In genomic region chr14:20478801-20479200, GRCm38 (mm10) we compare ENCODE assay signal across 7 mouse cellular contexts. TPM values are rescaled to one million over a fixed set of nuclear protein-coding genes. Genes with fewer than 3 reads are reported as not detected.
A peak's percentile ranks its signal among the peaks of the same experiment; 100 is the strongest.
DNase-seq lines count a peak whose midpoint lies in the region; ATAC-seq and TF ChIP-seq lines count a peak whose summit lies in the region.

No protein-coding gene starts in this region.

- no peaks in the 10 kb centered on the region for H3K27me3 ChIP-seq in G1E (ENCODE audit: insufficient read depth, low read length)
- H3K27me3 ChIP-seq in forebrain, embryonic 14.5 days (replicated peaks; ENCODE audit: control insufficient read depth, insufficient read depth, low read length) = no peaks in the 10 kb centered on the region
- peaks cover 10% of the 10 kb centered on the region for H3K27me3 ChIP-seq in hindbrain, embryonic 12.5 days
- H3K27me3 ChIP-seq in midbrain, postnatal 0 days (ENCODE audit: insufficient read depth, low read length) = no peaks in the 10 kb centered on the region

- WGBS in forebrain, embryonic 14.5 days = 29% methylated on average over 7 of the region's 7 CpGs
- WGBS in hindbrain, embryonic 12.5 days = 23% methylated on average over 7 of the region's 7 CpGs
- WGBS in midbrain, postnatal 0 days = 39% methylated on average over 7 of the region's 7 CpGs

- no peak for TF ChIP-seq CTCF in G1E (IDR thresholded peaks at IDR 0.05; ENCODE audit: low read depth, low read length)
- TF ChIP-seq CTCF in midbrain, postnatal 0 days (IDR thresholded peaks at IDR 0.05) = no peak

- no peaks in the 10 kb centered on the region for H3K9me3 ChIP-seq in G1E (replicated peaks)
- no peaks in the 10 kb centered on the region for H3K9me3 ChIP-seq in forebrain, embryonic 14.5 days (replicated peaks; ENCODE audit: control insufficient read depth, low read length)
- no peaks in the 10 kb centered on the region for H3K9me3 ChIP-seq in hindbrain, embryonic 12.5 days (replicated peaks)
- H3K9me3 ChIP-seq in midbrain, postnatal 0 days (ENCODE audit: low read length) = no peaks in the 10 kb centered on the region

- H3K4me1 ChIP-seq in G1E (ENCODE audit: insufficient read depth, low read depth, low read length) = peaks cover 37% of the 10 kb centered on the region
- peaks cover 4% of the 10 kb centered on the region for H3K4me1 ChIP-seq in forebrain, embryonic 14.5 days (ENCODE audit: control insufficient read depth, insufficient read depth, low read length)
- H3K4me1 ChIP-seq in hindbrain, embryonic 12.5 days = peaks cover 5% of the 10 kb centered on the region
- peaks cover 3% of the 10 kb centered on the region; the same call in 1 of the 2 replicates for H3K4me1 ChIP-seq in midbrain, postnatal 0 days (ENCODE audit: insufficient read depth, low read length)

- peak overlapping the region; percentile 90 for H3K4me2 ChIP-seq in forebrain, embryonic 14.5 days (ENCODE audit: low read length)
- H3K4me2 ChIP-seq in hindbrain, embryonic 12.5 days (replicated peaks) = peak overlapping the region; percentile 67
- H3K4me2 ChIP-seq in midbrain, postnatal 0 days (ENCODE audit: low read depth, low read length, poor library complexity, severe bottlenecking) = peak overlapping the region; percentile 82

- peak; percentile 63 for ATAC-seq in G1E (ENCODE audit: extremely low read depth, insufficient number of reproducible peaks, low FRiP score, poor library complexity, severe bottlenecking)
- ATAC-seq in forebrain, embryonic 14.5 days = no peak
- no peak for ATAC-seq in hindbrain, embryonic 12.5 days (ENCODE audit: low FRiP score)
- no peak for ATAC-seq in midbrain, postnatal 0 days (ENCODE audit: low FRiP score)

- peak overlapping the region; percentile 84 for H3K4me3 ChIP-seq in G1E (ENCODE audit: low read depth, low read length)
- H3K4me3 ChIP-seq in forebrain, embryonic 14.5 days (ENCODE audit: low read depth, low read length) = peak overlapping the region; percentile 59; the same call in 1 of the 2 replicates
- peak overlapping the region; percentile 63 for H3K4me3 ChIP-seq in hindbrain, embryonic 12.5 days
- H3K4me3 ChIP-seq in midbrain, postnatal 0 days (ENCODE audit: low read depth, low read length) = peak overlapping the region; percentile 70

- DNase-seq in G1E (ENCODE audit: low spot score) (peak; percentile 68), liver (peak; percentile 87)
- peak; percentile 54 to 67 for DNase-seq in adrenal gland, postnatal 36 days
- no peak for DNase-seq in forebrain, embryonic 14.5 days (ENCODE audit: low spot score)
- DNase-seq in midbrain, postnatal 0 days (ENCODE audit: low spot score) = no peak
- no peak for DNase-seq in right cerebral cortex, postnatal 10 days (ENCODE audit: low spot score in 2 of 2)

- no peak overlapping the region for H3K27ac ChIP-seq in forebrain, embryonic 14.5 days (ENCODE audit: low read depth, low read length)
- H3K27ac ChIP-seq in hindbrain, embryonic 12.5 days = 0 out of 2 replicates have a peak overlapping the region, but pooled peaks have one; percentile 7
- peak overlapping the region; percentile 51 for H3K27ac ChIP-seq in midbrain, postnatal 0 days (ENCODE audit: low read depth, low read length)

- H3K9ac ChIP-seq in forebrain, embryonic 14.5 days (ENCODE audit: low read length) = no peak overlapping the region
- no peak overlapping the region; the same call in 1 of the 2 replicates for H3K9ac ChIP-seq in hindbrain, embryonic 12.5 days
- no peak overlapping the region for H3K9ac ChIP-seq in midbrain, postnatal 0 days (replicated peaks; ENCODE audit: low read length, poor library complexity, severe bottlenecking)

- peaks cover 37% of the 10 kb centered on the region for H3K36me3 ChIP-seq in G1E (replicated peaks)
- H3K36me3 ChIP-seq in forebrain, embryonic 14.5 days (ENCODE audit: control insufficient read depth, insufficient read depth, low read length) = peaks cover 3% of the 10 kb centered on the region; the same call in 1 of the 2 replicates
- H3K36me3 ChIP-seq in hindbrain, embryonic 12.5 days = 0 out of 2 replicates have a peak, but pooled peaks cover 2% of the 10 kb centered on the region
- H3K36me3 ChIP-seq in midbrain, postnatal 0 days (ENCODE audit: insufficient read depth, low read length) = no peaks in the 10 kb centered on the region

RNA-seq across cellular contexts. Expression of gene Anxa7, which starts 1.1 kb away (rescaled TPM):
- 87.7 and 107 TPM in 2 replicates for total RNA-seq in G1E (2014; fragmentation: Nextera tagmentation)
- 84.4 and 85.4 TPM in 2 replicates for total RNA-seq in G1E (2017)
- polyA plus RNA-seq in G1E (2012) = 33.6 and 40.4 TPM in 2 replicates
- total RNA-seq in adrenal gland, postnatal 36 days (2021) = 100 to 1,000 TPM; 108 to 119 TPM
- polyA plus RNA-seq in forebrain, embryonic 14.5 days (2014; fragmentation: Nextera tagmentation; extraction: Ambion mirVana) = 12.3 and 14.8 TPM in 2 replicates
- polyA plus RNA-seq in hindbrain, embryonic 12.5 days (2016; fragmentation: Nextera tagmentation; extraction: Ambion mirVana) = 19.9 TPM in 2 replicates
- total RNA-seq in midbrain, postnatal 0 days (2014; rRNA removed) = 22.5 and 26.7 TPM in 2 replicates
- 14.9 and 16.0 TPM in 2 replicates for polyA plus RNA-seq in midbrain, postnatal 0 days (2015; fragmentation: Nextera tagmentation; extraction: Ambion mirVana)

RNA-seq across cellular contexts. Expression of gene Mss51, which starts 17.9 kb away (rescaled TPM):
- 2.5 and 3.0 TPM in 2 replicates for total RNA-seq in G1E (2014; fragmentation: Nextera tagmentation)
- total RNA-seq in G1E (2017) = 1.0 and 1.2 TPM in 2 replicates
- polyA plus RNA-seq in G1E (2012) = 0.12 TPM in 2 replicates
- 1 to 10 TPM in 1 of 2 experiments, under 1 TPM in 1; 0.79 to 1.0 TPM for total RNA-seq in adrenal gland, postnatal 36 days (2021)
- 0.20 and 0.30 TPM in 2 replicates for polyA plus RNA-seq in forebrain, embryonic 14.5 days (2014; fragmentation: Nextera tagmentation; extraction: Ambion mirVana)
- polyA plus RNA-seq in hindbrain, embryonic 12.5 days (2016; fragmentation: Nextera tagmentation; extraction: Ambion mirVana) = 0.82 and 0.83 TPM in 2 replicates
- total RNA-seq in midbrain, postnatal 0 days (2014; rRNA removed) = 0.11 and 0.66 TPM in 2 replicates
- 0.11 and 0.15 TPM in 2 replicates for polyA plus RNA-seq in midbrain, postnatal 0 days (2015; fragmentation: Nextera tagmentation; extraction: Ambion mirVana)

RNA-seq across cellular contexts. Expression of gene Cfap70, which starts 26.8 kb away (rescaled TPM):
- not detected in 2 replicates for total RNA-seq in G1E (2014; fragmentation: Nextera tagmentation)
- 0.23 TPM in 1 of 2 replicates, not detected in the other for total RNA-seq in G1E (2017)
- polyA plus RNA-seq in G1E (2012) = not detected in 2 replicates
- total RNA-seq in adrenal gland, postnatal 36 days (2021) = 1 to 10 TPM; 1.1 to 2.6 TPM
- polyA plus RNA-seq in forebrain, embryonic 14.5 days (2014; fragmentation: Nextera tagmentation; extraction: Ambion mirVana) = 0.98 and 2.7 TPM in 2 replicates
- 0.73 and 2.3 TPM in 2 replicates for polyA plus RNA-seq in hindbrain, embryonic 12.5 days (2016; fragmentation: Nextera tagmentation; extraction: Ambion mirVana)
- 1.1 and 2.8 TPM in 2 replicates for total RNA-seq in midbrain, postnatal 0 days (2014; rRNA removed)
- 1.5 and 3.4 TPM in 2 replicates for polyA plus RNA-seq in midbrain, postnatal 0 days (2015; fragmentation: Nextera tagmentation; extraction: Ambion mirVana)

Comparison
In these comparisons a context has a peak if more than half of its experiments do, and no peak if none do; other contexts are left out.
1. DNase-seq: peak in G1E (single experiment), adrenal gland, postnatal 36 days (2 of 2) and liver (single experiment); none in forebrain, embryonic 14.5 days (single experiment), midbrain, postnatal 0 days (single experiment) and right cerebral cortex, postnatal 10 days (0 of 2).
2. Peak in every context shown above with its lines, with median percentiles within 50 percentile points of each other: H3K4me3 ChIP-seq and H3K4me2 ChIP-seq.